Mouse (Mus musculus): ENCODE measurements at regions not wholly inside any gene's neighbourhood (a gene's known extent, or its start where the extent isn't known, plus 50 kb on each side); places are given as distances from the start of the nearest gene placed in this dataset.

DNA sequence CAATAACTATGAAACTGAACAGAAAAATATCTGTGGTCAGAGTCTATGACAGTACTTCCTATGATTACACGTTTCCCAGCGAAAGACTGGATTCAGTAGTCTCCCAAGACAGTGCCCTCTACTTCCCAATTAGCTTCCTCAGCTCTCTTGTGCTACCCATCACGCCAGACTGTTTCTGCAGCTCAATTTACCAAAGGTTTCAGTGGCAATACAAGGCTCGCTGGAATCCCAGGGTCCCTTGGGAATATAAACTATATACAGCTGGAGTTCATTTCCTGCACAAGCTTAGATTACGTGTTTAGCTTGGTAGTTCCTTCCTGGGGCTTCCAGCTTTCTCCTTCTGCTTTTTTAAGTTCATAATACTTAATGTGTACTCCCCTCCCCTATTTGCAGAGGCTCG is 160.3 kb downstream of the Spry2 start:
- no peaks in the 10 kb centered on the region for H3K9me3 ChIP-seq (ENCODE audit: control insufficient read depth, low read depth, low read length)
- no peak overlapping the region for H3K9ac ChIP-seq (replicated peaks; ENCODE audit: low read depth, low read length)
- 0 out of 2 replicates have a peak overlapping the region, but pooled peaks have one; percentile 10 for H3K27ac ChIP-seq (ENCODE audit: low read length)
- 32% methylated on average over 6 of the region's 6 CpGs for WGBS
- peaks cover 10% of the 10 kb centered on the region for H3K4me1 ChIP-seq (ENCODE audit: control insufficient read depth, insufficient read depth, low read length)
- no peak overlapping the region for H3K4me3 ChIP-seq (ENCODE audit: low read depth, low read length)
- H3K27me3 ChIP-seq (ENCODE audit: control insufficient read depth, insufficient read depth, low read length) = no peaks in the 10 kb centered on the region
- no peak overlapping the region for H3K4me2 ChIP-seq (replicated peaks; ENCODE audit: low read depth, low read length)
- no peaks in the 10 kb centered on the region for H3K36me3 ChIP-seq (ENCODE audit: control insufficient read depth, insufficient read depth, low read length)
- ATAC-seq (ENCODE audit: insufficient number of reproducible peaks, insufficient read depth, low FRiP score, low read depth) = no peak

- H3K9ac ChIP-seq (replicated peaks; ENCODE audit: low read depth, low read length) = no peak overlapping the region
- H3K4me2 ChIP-seq (replicated peaks; ENCODE audit: low read depth, low read length) = no peak overlapping the region
- H3K9me3 ChIP-seq (ENCODE audit: control insufficient read depth, low read depth, low read length) = no peaks in the 10 kb centered on the region
- no peaks in the 10 kb centered on the region for H3K27me3 ChIP-seq (ENCODE audit: control insufficient read depth, insufficient read depth, low read length)
- H3K27ac ChIP-seq (ENCODE audit: low read length) = no peak overlapping the region
- WGBS = 76% methylated on average over 7 of the region's 7 CpGs
- H3K4me3 ChIP-seq (ENCODE audit: low read depth, low read length) = no peak overlapping the region
- no peaks in the 10 kb centered on the region for H3K36me3 ChIP-seq (ENCODE audit: control insufficient read depth, insufficient read depth, low read length)
- ATAC-seq (ENCODE audit: insufficient number of reproducible peaks, insufficient read depth, low FRiP score, low read depth) = no peak
- peaks cover 18% of the 10 kb centered on the region for H3K4me1 ChIP-seq (ENCODE audit: control insufficient read depth, insufficient read depth, low read length)
Observed at GRCm38 (mm10) chr14:105734291-105734690, 162.3 kb downstream of the Spry2 start.

- WGBS = 4% methylated on average over 12 of the region's 12 CpGs
- H3K4me2 ChIP-seq (replicated peaks; ENCODE audit: low read depth, low read length) = peak overlapping the region; percentile 50
- no peaks in the 10 kb centered on the region for H3K36me3 ChIP-seq (ENCODE audit: control insufficient read depth, insufficient read depth, low read length)
- no peaks in the 10 kb centered on the region for H3K9me3 ChIP-seq (ENCODE audit: control insufficient read depth, low read depth, low read length)
- peak; percentile 33; the same call in 1 of the 2 replicates for ATAC-seq (ENCODE audit: insufficient number of reproducible peaks, insufficient read depth, low FRiP score, low read depth)
- H3K27me3 ChIP-seq (ENCODE audit: control insufficient read depth, insufficient read depth, low read length) = no peaks in the 10 kb centered on the region
- H3K4me3 ChIP-seq (ENCODE audit: low read depth, low read length) = peak overlapping the region; percentile 27
- peak overlapping the region; percentile 94 for H3K27ac ChIP-seq (ENCODE audit: low read length)
- H3K9ac ChIP-seq (replicated peaks; ENCODE audit: low read depth, low read length) = no peak overlapping the region; the same call in 1 of the 2 replicates
- H3K4me1 ChIP-seq (ENCODE audit: control insufficient read depth, insufficient read depth, low read length) = peaks cover 18% of the 10 kb centered on the region
Observed at GRCm38 (mm10) chr14:105733013-105733728, 163.4 kb downstream of the Spry2 start.

- no peaks in the 10 kb centered on the region for H3K27me3 ChIP-seq (ENCODE audit: control insufficient read depth, insufficient read depth, low read length)
- WGBS = under 1% methylated on average over 13 of the region's 13 CpGs
- peak; percentile 98 for ATAC-seq (ENCODE audit: insufficient number of reproducible peaks, insufficient read depth, low FRiP score, low read depth)
Observed at GRCm38 (mm10) chr14:105732221-105733012, 164.2 kb downstream of the Spry2 start.

GRCm38 (mm10) chr14:105730786-105731185 is 165.8 kb downstream of the Spry2 start:
- H3K27me3 ChIP-seq (ENCODE audit: control insufficient read depth, insufficient read depth, low read length) = no peaks in the 10 kb centered on the region
- no peaks in the 10 kb centered on the region for H3K36me3 ChIP-seq (ENCODE audit: control insufficient read depth, insufficient read depth, low read length)
- H3K9ac ChIP-seq (replicated peaks; ENCODE audit: low read depth, low read length) = no peak overlapping the region
- H3K4me2 ChIP-seq (replicated peaks; ENCODE audit: low read depth, low read length) = peak overlapping the region; percentile 24; the same call in 1 of the 2 replicates
- WGBS = 6% methylated on average over 4 of the region's 4 CpGs
- no peak overlapping the region for H3K4me3 ChIP-seq (ENCODE audit: low read depth, low read length)
- peaks cover 18% of the 10 kb centered on the region for H3K4me1 ChIP-seq (ENCODE audit: control insufficient read depth, insufficient read depth, low read length)
- no peaks in the 10 kb centered on the region for H3K9me3 ChIP-seq (ENCODE audit: control insufficient read depth, low read depth, low read length)
- no peak overlapping the region for H3K27ac ChIP-seq (ENCODE audit: low read length)
- 0 out of 2 replicates have a peak, but pooled peaks have one; percentile 33 for ATAC-seq (ENCODE audit: insufficient number of reproducible peaks, insufficient read depth, low FRiP score, low read depth)

More at GRCm38 (mm10) chr14:105732221-105733012, 164.2 kb downstream of the Spry2 start:
- Histone ChIP-seq H3K4me1 (ENCODE audit: control insufficient read depth, insufficient read depth, low read length) (peaks cover 18% of the 10 kb centered on the region), H3K9me3 (ENCODE audit: control insufficient read depth, low read depth, low read length) (no peaks in the 10 kb centered on the region), H3K4me2 (replicated peaks; ENCODE audit: low read depth, low read length) (peak overlapping the region; percentile 50), H3K27ac (ENCODE audit: low read length) (peak overlapping the region; percentile 94), H3K4me3 (ENCODE audit: low read depth, low read length) (peak overlapping the region; percentile 27), H3K9ac (replicated peaks; ENCODE audit: low read depth, low read length) (no peak overlapping the region; the same call in 1 of the 2 replicates), H3K36me3 (ENCODE audit: control insufficient read depth, insufficient read depth, low read length) (no peaks in the 10 kb centered on the region)

DNA sequence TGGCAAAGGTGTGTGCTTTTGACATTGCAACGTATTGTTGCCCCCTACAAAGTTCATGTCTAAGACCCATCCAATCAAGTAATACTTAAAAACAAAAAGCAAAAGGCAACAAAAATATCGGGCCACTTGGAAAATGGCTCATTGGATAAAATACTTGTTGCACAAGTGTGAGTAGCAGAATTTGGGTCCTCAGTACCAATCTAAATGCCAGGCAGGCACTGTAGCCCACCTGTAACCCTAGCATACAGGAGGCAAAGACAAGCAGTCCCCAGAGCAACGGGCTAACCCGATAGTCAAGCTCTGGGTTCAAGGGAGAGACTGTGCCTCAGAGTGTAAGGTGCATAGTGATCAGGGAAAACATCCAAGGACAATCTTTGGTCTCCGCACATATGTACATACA is 167.8 kb downstream of the Spry2 start:
- H3K36me3 ChIP-seq (ENCODE audit: control insufficient read depth, insufficient read depth, low read length) = no peaks in the 10 kb centered on the region
- no peak overlapping the region for H3K4me2 ChIP-seq (replicated peaks; ENCODE audit: low read depth, low read length)
- H3K4me3 ChIP-seq (ENCODE audit: low read depth, low read length) = no peak overlapping the region
- WGBS = 91% methylated on average over 5 of the region's 5 CpGs
- H3K4me1 ChIP-seq (ENCODE audit: control insufficient read depth, insufficient read depth, low read length) = peaks cover 15% of the 10 kb centered on the region
- H3K9ac ChIP-seq (replicated peaks; ENCODE audit: low read depth, low read length) = no peak overlapping the region
- no peak for ATAC-seq (ENCODE audit: insufficient number of reproducible peaks, insufficient read depth, low FRiP score, low read depth)
- no peaks in the 10 kb centered on the region for H3K27me3 ChIP-seq (ENCODE audit: control insufficient read depth, insufficient read depth, low read length)
- no peaks in the 10 kb centered on the region for H3K9me3 ChIP-seq (ENCODE audit: control insufficient read depth, low read depth, low read length)
- H3K27ac ChIP-seq (ENCODE audit: low read length) = no peak overlapping the region

DNA sequence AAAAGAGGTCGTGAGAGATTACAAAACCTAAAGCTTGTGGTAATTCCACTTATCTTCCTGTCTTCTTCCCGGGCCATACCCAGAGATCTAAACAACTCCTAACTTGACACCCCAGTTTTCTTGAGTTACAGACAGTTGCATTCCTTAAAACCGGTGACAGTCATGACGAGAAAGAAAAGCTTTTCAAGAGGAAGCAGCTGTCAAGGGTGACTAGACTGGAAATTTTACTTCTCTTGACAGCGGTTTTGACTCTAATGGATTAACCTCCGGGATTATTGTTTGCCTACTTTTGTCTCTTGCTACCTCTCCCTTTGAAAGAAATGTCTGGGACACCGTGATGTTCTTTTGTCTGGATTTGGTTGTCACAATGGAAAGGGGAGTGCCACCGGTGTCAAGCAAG is 170.9 kb downstream of the Spry2 start:
- Histone ChIP-seq H3K4me2 (replicated peaks; ENCODE audit: low read depth, low read length) (no peak overlapping the region), H3K36me3 (ENCODE audit: control insufficient read depth, insufficient read depth, low read length) (no peaks in the 10 kb centered on the region), H3K9ac (replicated peaks; ENCODE audit: low read depth, low read length) (no peak overlapping the region), H3K4me1 (ENCODE audit: control insufficient read depth, insufficient read depth, low read length) (0 out of 2 replicates have a peak, but pooled peaks cover 2% of the 10 kb centered on the region), H3K9me3 (ENCODE audit: control insufficient read depth, low read depth, low read length) (no peaks in the 10 kb centered on the region), H3K4me3 (ENCODE audit: low read depth, low read length) (no peak overlapping the region), H3K27me3 (ENCODE audit: control insufficient read depth, insufficient read depth, low read length) (no peaks in the 10 kb centered on the region), H3K27ac (ENCODE audit: low read length) (no peak overlapping the region)
- no peak for ATAC-seq (ENCODE audit: insufficient number of reproducible peaks, insufficient read depth, low FRiP score, low read depth)
- WGBS = 38% methylated on average over 8 of the region's 8 CpGs

DNA sequence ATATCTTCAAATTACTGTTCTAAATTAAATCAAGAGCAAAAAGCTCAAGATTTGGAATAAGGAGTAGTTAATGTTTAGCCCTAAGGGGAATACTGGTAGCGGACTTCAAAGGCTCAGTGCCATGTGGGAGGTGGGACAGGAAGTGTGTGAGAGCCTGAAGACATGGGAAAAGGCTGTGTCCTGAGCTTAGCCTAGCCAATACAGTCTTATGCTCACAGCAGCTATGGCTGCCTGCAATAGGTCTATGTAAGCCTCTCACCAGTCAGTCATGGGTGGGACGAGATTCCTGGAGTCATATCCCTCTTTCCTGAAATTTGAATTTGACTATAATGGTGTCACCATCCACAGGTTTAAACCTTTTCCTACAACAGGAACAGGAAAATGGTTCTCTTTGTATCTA is 173.7 kb downstream of the Spry2 start:
- Histone ChIP-seq H3K9me3 (ENCODE audit: control insufficient read depth, low read depth, low read length) (no peaks in the 10 kb centered on the region), H3K4me1 (ENCODE audit: control insufficient read depth, insufficient read depth, low read length) (no peaks in the 10 kb centered on the region), H3K27me3 (ENCODE audit: control insufficient read depth, insufficient read depth, low read length) (no peaks in the 10 kb centered on the region), H3K4me2 (replicated peaks; ENCODE audit: low read depth, low read length) (no peak overlapping the region), H3K9ac (replicated peaks; ENCODE audit: low read depth, low read length) (no peak overlapping the region), H3K27ac (ENCODE audit: low read length) (no peak overlapping the region), H3K36me3 (ENCODE audit: control insufficient read depth, insufficient read depth, low read length) (no peaks in the 10 kb centered on the region), H3K4me3 (ENCODE audit: low read depth, low read length) (no peak overlapping the region)
- WGBS = 79% methylated on average over 2 of the region's 2 CpGs
- no peak for ATAC-seq (ENCODE audit: insufficient number of reproducible peaks, insufficient read depth, low FRiP score, low read depth)

Measured in stomach, embryonic 14.5 days (tissue).